Mouse (Mus musculus) testis, postnatal 10 days (tissue): Measurements from ENCODE around the gene H2afv.

ENCODE experiments used
- DNase-seq: peaks from one replicate; pipeline ENCODE4 v3.0.0; 2021; ENCODE audit warnings: low spot score

Gene H2afv

DNA sequence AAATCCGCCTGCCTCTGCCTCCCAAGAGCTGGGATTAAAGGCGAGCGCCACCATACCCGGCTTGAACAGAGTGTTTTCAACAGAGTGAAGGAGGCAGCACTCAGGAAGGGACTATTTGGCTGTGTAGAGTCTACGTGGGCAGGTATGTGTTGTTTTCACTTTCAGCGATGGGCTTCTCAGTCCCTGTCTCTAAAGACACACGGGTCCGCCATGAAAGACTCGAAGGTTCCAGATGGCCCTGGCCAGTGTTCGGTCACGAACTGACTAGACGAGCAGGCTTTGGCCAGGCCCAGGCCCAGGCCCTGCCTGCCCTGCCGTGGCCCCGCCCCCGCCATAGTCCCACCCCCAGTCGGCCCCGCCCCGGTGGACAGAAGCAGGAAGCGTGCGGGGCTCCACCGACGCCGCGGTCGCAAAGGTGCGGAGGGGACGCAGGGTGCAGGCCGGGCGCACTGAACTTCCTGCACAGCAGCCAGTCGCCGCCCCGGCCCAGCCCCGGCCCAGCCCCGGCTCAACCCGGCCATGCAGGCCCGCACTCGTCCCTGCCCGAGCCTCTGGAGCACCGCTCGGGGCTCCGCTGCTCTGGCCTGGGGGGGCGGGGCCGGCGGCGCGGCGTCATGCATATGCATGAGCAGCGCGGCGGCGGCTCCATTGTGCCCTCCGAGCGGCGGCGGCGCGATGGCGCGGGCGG, 55.4 kb downstream of the H2afv start, which contains the start of gene Zmiz2:
Zmiz2 (plus strand) TSS at position 349 of the 688 bp plus-strand sequence.
- DNase-seq, result peak; percentile 97

DNA sequence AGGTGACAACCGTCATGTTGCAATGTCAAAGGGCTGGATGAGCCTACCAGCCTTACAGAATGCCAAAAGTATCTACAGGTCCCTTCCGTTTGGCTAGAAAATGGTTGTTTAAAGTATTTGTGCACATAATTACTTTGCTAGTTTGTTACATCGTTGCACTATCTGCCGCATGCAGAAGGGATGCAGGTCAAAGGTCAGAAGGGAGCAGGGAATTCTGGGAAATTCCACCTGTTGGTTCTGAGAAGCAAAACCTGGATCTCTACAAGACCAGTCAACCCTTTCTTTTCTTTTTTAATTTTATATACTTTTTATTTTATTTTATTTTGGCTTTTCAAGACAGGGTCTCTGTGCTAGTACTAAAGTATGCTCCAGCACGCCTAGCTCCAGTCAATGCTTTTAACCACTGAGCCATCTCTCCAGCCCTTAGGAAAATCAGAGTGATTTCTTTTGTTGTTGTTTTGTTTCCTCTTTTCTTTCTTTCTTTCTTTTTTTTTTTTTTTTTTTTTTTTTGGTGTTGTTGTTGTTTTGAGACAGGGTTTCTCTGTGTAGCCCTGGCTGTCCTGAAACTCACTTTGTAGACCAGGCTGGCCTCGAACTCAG, 56.0 kb downstream of the H2afv start:
- no peak for DNase-seq

- DNase-seq, result no peak
Measured at GRCm38 (mm10) chr11:6380916-6381315, 63.3 kb downstream of the H2afv start.
